In the genomic region with DNA sequence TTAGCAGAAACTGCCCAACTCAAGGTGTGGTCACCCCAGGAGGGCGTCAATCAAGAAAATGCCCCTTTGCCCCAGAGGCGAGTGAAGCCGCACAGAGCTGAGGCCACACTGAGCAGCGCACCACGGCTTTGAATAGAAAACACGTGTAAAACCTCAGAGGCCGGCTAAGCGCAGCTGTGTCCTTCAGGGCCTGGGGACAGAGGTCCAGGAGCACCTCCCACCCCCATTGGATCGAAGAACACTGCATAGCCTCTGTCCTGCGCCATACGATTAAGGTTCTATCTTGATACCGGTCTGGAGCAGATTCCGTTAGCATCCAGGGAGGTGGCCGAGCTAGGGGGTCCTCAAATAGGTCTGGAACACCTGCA, we compare ENCODE assay signal across 8 mouse cellular contexts. TPM values are rescaled to one million over a fixed set of nuclear protein-coding genes. Genes with fewer than 3 reads are reported as not detected.
DNase-seq lines count a peak whose midpoint lies in the region; ATAC-seq lines count a peak whose summit lies in the region.

No protein-coding gene starts in this region.

- ATAC-seq in forebrain, embryonic 12.5 days (ENCODE audit: low FRiP score) = no peak
- peak; percentile 34 for ATAC-seq in kidney, embryonic 15.5 days (replicated peaks; ENCODE audit: low FRiP score)
- 0 out of 2 replicates have a peak, but pooled peaks have one; percentile 0 for ATAC-seq in megakaryocyte-erythroid progenitor cell, adult 5-6 weeks (replicated peaks; ENCODE audit: low FRiP score, low TSS enrichment, poor library complexity, severe bottlenecking)
- ATAC-seq in erythroid progenitor cell, adult 5-6 weeks (replicated peaks; ENCODE audit: low FRiP score, poor library complexity, severe bottlenecking) = no peak

- DNase-seq in cerebellum, adult 11-12 months = peak; percentile 2
- no peak for DNase-seq in cerebellum, adult 9-10 months
- DNase-seq in ES-CJ7 (ENCODE audit: low read depth, low spot score) = peak; percentile 27
- DNase-seq in yolk sac, embryonic 10.5 days (ENCODE audit: low spot score) = no peak

- no peak overlapping the region for H3K9ac ChIP-seq in forebrain, embryonic 12.5 days
- peak overlapping the region; percentile 58; the same call in 1 of the 2 replicates for H3K9ac ChIP-seq in kidney, embryonic 15.5 days

- H3K4me3 ChIP-seq in forebrain, embryonic 12.5 days (replicated peaks) = peak overlapping the region; percentile 43
- peak overlapping the region; percentile 56 for H3K4me3 ChIP-seq in kidney, embryonic 15.5 days (replicated peaks)

- H3K4me2 ChIP-seq in forebrain, embryonic 12.5 days = peak overlapping the region; percentile 56
- H3K4me2 ChIP-seq in kidney, embryonic 15.5 days = peak overlapping the region; percentile 77

- H3K27ac ChIP-seq in forebrain, embryonic 12.5 days = no peak overlapping the region
- no peak overlapping the region for H3K27ac ChIP-seq in kidney, embryonic 15.5 days

- H3K4me1 ChIP-seq in forebrain, embryonic 12.5 days = peaks cover 18% of the 10 kb centered on the region
- H3K4me1 ChIP-seq in kidney, embryonic 15.5 days = peaks cover 36% of the 10 kb centered on the region

- peaks cover 77% of the 10 kb centered on the region for H3K27me3 ChIP-seq in forebrain, embryonic 12.5 days
- peaks cover 95% of the 10 kb centered on the region for H3K27me3 ChIP-seq in kidney, embryonic 15.5 days

- H3K36me3 ChIP-seq in forebrain, embryonic 12.5 days (replicated peaks) = no peaks in the 10 kb centered on the region
- H3K36me3 ChIP-seq in kidney, embryonic 15.5 days = no peaks in the 10 kb centered on the region

- 2% methylated on average over 14 of the region's 14 CpGs for WGBS in forebrain, embryonic 12.5 days
- WGBS in kidney, embryonic 15.5 days = 3% methylated on average over 14 of the region's 14 CpGs

- H3K9me3 ChIP-seq in forebrain, embryonic 12.5 days = no peaks in the 10 kb centered on the region
- H3K9me3 ChIP-seq in kidney, embryonic 15.5 days (replicated peaks) = no peaks in the 10 kb centered on the region

RNA-seq across cellular contexts. Expression of gene Hhex, which starts 0.7 kb away (rescaled TPM):
- 4.8 and 5.4 TPM in 2 replicates for polyA plus RNA-seq in forebrain, embryonic 12.5 days (2016; fragmentation: Nextera tagmentation; extraction: Ambion mirVana)
- 17.4 and 19.9 TPM in 2 replicates for polyA plus RNA-seq in kidney, embryonic 15.5 days (2015; fragmentation: Nextera tagmentation; extraction: Ambion mirVana)
- 51.2 and 63.8 TPM in 2 replicates for total RNA-seq in megakaryocyte-erythroid progenitor cell, adult 5-6 weeks (2014; fragmentation: Nextera tagmentation)
- total RNA-seq in megakaryocyte-erythroid progenitor cell, adult 5-6 weeks (2017) = 33.5 and 34.2 TPM in 2 replicates
- 21.3 and 21.8 TPM in 2 replicates for total RNA-seq in erythroid progenitor cell, adult 5-6 weeks (2015; ENCODE audit: low replicate concordance)
- 4.4 and 5.4 TPM in 2 replicates for total RNA-seq in erythroid progenitor cell, adult 5-6 weeks (2017; ENCODE audit: low replicate concordance)

RNA-seq across cellular contexts. Expression of gene Kif11, which starts 57.7 kb away (rescaled TPM):
- polyA plus RNA-seq in forebrain, embryonic 12.5 days (2016; fragmentation: Nextera tagmentation; extraction: Ambion mirVana) = 99.0 and 107 TPM in 2 replicates
- polyA plus RNA-seq in kidney, embryonic 15.5 days (2015; fragmentation: Nextera tagmentation; extraction: Ambion mirVana) = 60.8 and 60.9 TPM in 2 replicates
- total RNA-seq in megakaryocyte-erythroid progenitor cell, adult 5-6 weeks (2014; fragmentation: Nextera tagmentation) = 71.5 and 75.2 TPM in 2 replicates
- total RNA-seq in megakaryocyte-erythroid progenitor cell, adult 5-6 weeks (2017) = 144 TPM in 2 replicates
- total RNA-seq in erythroid progenitor cell, adult 5-6 weeks (2015; ENCODE audit: low replicate concordance) = 409 and 470 TPM in 2 replicates
- 653 and 658 TPM in 2 replicates for total RNA-seq in erythroid progenitor cell, adult 5-6 weeks (2017; ENCODE audit: low replicate concordance)

Comparison
In these comparisons a context has a peak if more than half of its experiments do, and no peak if none do; other contexts are left out.
1. DNase-seq: peak in cerebellum, adult 11-12 months (single experiment) and ES-CJ7 (single experiment); none in cerebellum, adult 9-10 months (single experiment) and yolk sac, embryonic 10.5 days (single experiment).
2. ATAC-seq: peak in kidney, embryonic 15.5 days (single experiment) and megakaryocyte-erythroid progenitor cell, adult 5-6 weeks (single experiment); none in forebrain, embryonic 12.5 days (single experiment) and erythroid progenitor cell, adult 5-6 weeks (single experiment).